Mouse (Mus musculus) heart, embryonic 16.5 days (tissue): ENCODE measurements at regions not wholly inside any gene's neighbourhood (a gene's known extent, or its start where the extent isn't known, plus 50 kb on each side); places are given as distances from the start of the nearest gene placed in this dataset.

Experiments
- ATAC-seq: fragments of 200-750 bp; cut with Nextera tagmentation; replicated peaks from 2 replicates; pipeline ENCODE4 v1.8.0; 2017; ENCODE audit warnings: moderate number of reproducible peaks; ENCODE audit not compliant: insufficient read depth, low FRiP score; ENCODE audit errors: extremely low read depth
- H3K27ac ChIP-seq: fragments of 300-500 bp; sonication (generic); 2 replicates; pipeline ENCODE4 v1.5.1; 2014; ENCODE audit warnings: mild to moderate bottlenecking, low read length, control low read depth, moderate library complexity
- H3K27me3 ChIP-seq: fragments of 300-500 bp; sonication (generic); 2 replicates; pipeline ENCODE4 v1.6.1; 2014; ENCODE audit warnings: low read length, mixed read lengths; ENCODE audit not compliant: control insufficient read depth, insufficient read depth
- H3K36me3 ChIP-seq: fragments of 300-500 bp; sonication (generic); 2 replicates; pipeline ENCODE4 v1.6.1; 2014; ENCODE audit not compliant: control insufficient read depth, insufficient read depth
- H3K4me1 ChIP-seq: fragments of 300-500 bp; sonication (generic); 2 replicates; pipeline ENCODE4 v1.6.1; 2014; ENCODE audit warnings: low read length, mixed read lengths; ENCODE audit not compliant: control insufficient read depth, insufficient read depth
- H3K4me2 ChIP-seq: fragments of 300-500 bp; sonication (generic); 2 replicates; pipeline ENCODE4 v1.6.1; 2014; ENCODE audit warnings: low read depth, mild to moderate bottlenecking, control low read depth, low read length
- H3K4me3 ChIP-seq: fragments of 300-500 bp; sonication (generic); 2 replicates; pipeline ENCODE4 v1.5.1; 2014; ENCODE audit warnings: mild to moderate bottlenecking, control low read depth, low read length
- H3K9ac ChIP-seq: fragments of 300-500 bp; sonication (generic); 2 replicates; pipeline ENCODE4 v1.6.1; 2014; ENCODE audit warnings: low read length, control low read depth
- H3K9me3 ChIP-seq: fragments of 300-500 bp; sonication (generic); replicated peaks from 2 replicates; pipeline ENCODE4 v1.6.1; 2016; ENCODE audit warnings: low read length; ENCODE audit not compliant: control insufficient read depth
- WGBS: fragments of 180-500 bp; shearing (Covaris S2); extraction: QIAGEN DNeasy Blood & Tissue Kit; methylation state at CpG from one replicate; pipeline ENCODE4 v1.1.7; 2014; 5-methylcytosine and 5-hydroxymethylcytosine counted together

GRCm38 (mm10) chr5:51241156-51241555 lies 326.4 kb downstream of the Ppargc1a start:
- no peak overlapping the region for H3K9ac ChIP-seq
- H3K4me2 ChIP-seq = no peak overlapping the region
- ATAC-seq = no peak
- H3K4me1 ChIP-seq = no peaks in the 10 kb centered on the region
- H3K27ac ChIP-seq = no peak overlapping the region
- H3K9me3 ChIP-seq = no peaks in the 10 kb centered on the region
- H3K27me3 ChIP-seq = no peaks in the 10 kb centered on the region
- 78% methylated on average over 2 of the region's 2 CpGs for WGBS
- H3K4me3 ChIP-seq = no peak overlapping the region
- no peaks in the 10 kb centered on the region for H3K36me3 ChIP-seq

- no peak overlapping the region for H3K4me3 ChIP-seq
- no peaks in the 10 kb centered on the region for H3K36me3 ChIP-seq
- H3K27ac ChIP-seq = no peak overlapping the region
- no peaks in the 10 kb centered on the region for H3K4me1 ChIP-seq
- H3K9me3 ChIP-seq = no peaks in the 10 kb centered on the region
- no peak overlapping the region for H3K9ac ChIP-seq
- no peaks in the 10 kb centered on the region for H3K27me3 ChIP-seq
- H3K4me2 ChIP-seq = no peak overlapping the region
- 82% methylated on average over 2 of the region's 2 CpGs for whole genome bisulfite sequencing
- ATAC-seq = no peak
Measured at GRCm38 (mm10) chr5:51234004-51234355, 333.5 kb downstream of the Ppargc1a start.

GRCm38 (mm10) chr5:51233271-51234003 lies 334.1 kb downstream of the Ppargc1a start:
- Histone ChIP-seq H3K27ac (no peak overlapping the region), H3K4me3 (no peak overlapping the region), H3K36me3 (no peaks in the 10 kb centered on the region), H3K27me3 (no peaks in the 10 kb centered on the region), H3K4me2 (no peak overlapping the region), H3K9me3 (no peaks in the 10 kb centered on the region), H3K4me1 (no peaks in the 10 kb centered on the region), H3K9ac (no peak overlapping the region)
- WGBS = 76% methylated on average over 5 of the region's 5 CpGs
- ATAC-seq = no peak

GRCm38 (mm10) chr5:51229806-51230205 lies 337.7 kb downstream of the Ppargc1a start:
- H3K36me3 ChIP-seq = no peaks in the 10 kb centered on the region

GRCm38 (mm10) chr5:51227996-51228395 lies 339.5 kb downstream of the Ppargc1a start:
- no peaks in the 10 kb centered on the region for H3K4me1 ChIP-seq
- no peak overlapping the region for H3K27ac ChIP-seq
- no peak overlapping the region for H3K4me3 ChIP-seq
- no peaks in the 10 kb centered on the region for H3K9me3 ChIP-seq
- no peaks in the 10 kb centered on the region for H3K36me3 ChIP-seq
- WGBS = 77% methylated on average over 3 of the region's 3 CpGs
- no peak overlapping the region for H3K4me2 ChIP-seq
- no peak for ATAC-seq
- H3K9ac ChIP-seq = no peak overlapping the region
- no peaks in the 10 kb centered on the region for H3K27me3 ChIP-seq

More at GRCm38 (mm10) chr5:51229806-51230205, 337.7 kb downstream of the Ppargc1a start:
- Histone ChIP-seq H3K4me1 (no peaks in the 10 kb centered on the region), H3K27me3 (no peaks in the 10 kb centered on the region), H3K4me2 (no peak overlapping the region), H3K9ac (no peak overlapping the region), H3K9me3 (no peaks in the 10 kb centered on the region), H3K4me3 (no peak overlapping the region), H3K27ac (no peak overlapping the region)
- no peak for ATAC-seq
- WGBS = 85% methylated on average over 2 of the region's 2 CpGs

- H3K9me3 ChIP-seq = no peaks in the 10 kb centered on the region
- no peak overlapping the region for H3K9ac ChIP-seq
- H3K36me3 ChIP-seq = no peaks in the 10 kb centered on the region
- H3K4me3 ChIP-seq = no peak overlapping the region
- H3K4me2 ChIP-seq = no peak overlapping the region
- H3K27me3 ChIP-seq = no peaks in the 10 kb centered on the region
- H3K4me1 ChIP-seq = no peaks in the 10 kb centered on the region
- no peak for ATAC-seq
- H3K27ac ChIP-seq = no peak overlapping the region
- 86% methylated on average over 1 of the region's 1 CpGs for WGBS
Measured at GRCm38 (mm10) chr5:51203266-51203665, 364.3 kb downstream of the Ppargc1a start.

GRCm38 (mm10) chr5:51202525-51203215 lies 364.9 kb downstream of the Ppargc1a start:
- 83% methylated on average over 4 of the region's 4 CpGs for WGBS
- Histone ChIP-seq H3K36me3 (no peaks in the 10 kb centered on the region), H3K27me3 (no peaks in the 10 kb centered on the region), H3K9ac (no peak overlapping the region), H3K27ac (no peak overlapping the region), H3K4me2 (no peak overlapping the region), H3K9me3 (no peaks in the 10 kb centered on the region), H3K4me1 (no peaks in the 10 kb centered on the region), H3K4me3 (no peak overlapping the region)
- ATAC-seq = no peak

GRCm38 (mm10) chr5:51196393-51197347 lies 370.9 kb downstream of the Ppargc1a start:
- H3K4me3 ChIP-seq = no peak overlapping the region
- H3K36me3 ChIP-seq = no peaks in the 10 kb centered on the region
- H3K4me1 ChIP-seq = no peaks in the 10 kb centered on the region
- no peak overlapping the region for H3K27ac ChIP-seq
- no peak overlapping the region for H3K9ac ChIP-seq
- no peak for ATAC-seq
- WGBS = 62% methylated on average over 4 of the region's 4 CpGs
- H3K9me3 ChIP-seq = no peaks in the 10 kb centered on the region
- H3K27me3 ChIP-seq = no peaks in the 10 kb centered on the region
- H3K4me2 ChIP-seq = no peak overlapping the region

GRCm38 (mm10) chr5:51190661-51191060 lies 376.9 kb downstream of the Ppargc1a start:
- no peak for ATAC-seq

More at GRCm38 (mm10) chr5:51190661-51191060, 376.9 kb downstream of the Ppargc1a start:
- Histone ChIP-seq H3K4me1 (no peaks in the 10 kb centered on the region), H3K4me3 (no peak overlapping the region), H3K4me2 (no peak overlapping the region), H3K27me3 (no peaks in the 10 kb centered on the region), H3K9ac (no peak overlapping the region), H3K27ac (no peak overlapping the region), H3K36me3 (no peaks in the 10 kb centered on the region), H3K9me3 (no peaks in the 10 kb centered on the region)
- 72% methylated on average over 3 of the region's 3 CpGs for WGBS
